Mouse (Mus musculus) hindbrain, embryonic 11.5 days (tissue): ENCODE data around the gene Acox1. TPM values are rescaled to one million over a fixed set of nuclear protein-coding genes. Genes with fewer than 3 reads are reported as not detected.

Experiments used
- ATAC-seq: fragments of 200-750 bp; cut with Nextera tagmentation; 2 replicates; pipeline ENCODE4 v1.8.0; 2017; ENCODE audit warnings: mild to moderate bottlenecking, moderate TSS enrichment, moderate library complexity; ENCODE audit not compliant: low FRiP score
- DNase-seq: peaks from one replicate; pipeline ENCODE4 v3.0.0-alpha.2; 2015; ENCODE audit warnings: low spot score
- H3K27ac ChIP-seq: fragments of 300-500 bp; sonication (generic); 2 replicates; pipeline ENCODE4 v1.5.1; 2014; ENCODE audit warnings: mild to moderate bottlenecking, low read depth, low read length
- H3K27me3 ChIP-seq: fragments of 300-500 bp; sonication (generic); 2 replicates; pipeline ENCODE4 v1.6.1; 2014; ENCODE audit warnings: mild to moderate bottlenecking, low read length, moderate library complexity, mixed read lengths; ENCODE audit not compliant: control insufficient read depth, insufficient read depth
- H3K36me3 ChIP-seq: fragments of 300-500 bp; sonication (generic); 2 replicates; pipeline ENCODE4 v1.6.1; 2014; ENCODE audit warnings: mild to moderate bottlenecking, low read length, moderate library complexity, mixed read lengths; ENCODE audit not compliant: control insufficient read depth, insufficient read depth
- H3K4me1 ChIP-seq: fragments of 300-500 bp; sonication (generic); replicated peaks from 2 replicates; pipeline ENCODE4 v1.6.1; 2014; ENCODE audit warnings: low read length, mixed read lengths; ENCODE audit not compliant: control insufficient read depth, insufficient read depth
- H3K4me2 ChIP-seq: fragments of 300-500 bp; sonication (generic); replicated peaks from 2 replicates; pipeline ENCODE4 v1.6.1; 2014; ENCODE audit warnings: mild to moderate bottlenecking, low read depth, low read length
- H3K4me3 ChIP-seq: fragments of 300-500 bp; sonication (generic); 2 replicates; pipeline ENCODE4 v1.5.1; 2014; ENCODE audit warnings: low read depth, low read length
- H3K9ac ChIP-seq: fragments of 300-500 bp; sonication (generic); 2 replicates; pipeline ENCODE4 v1.6.1; 2014; ENCODE audit warnings: low read depth, low read length
- H3K9me3 ChIP-seq: fragments of 300-500 bp; sonication (generic); 2 replicates; pipeline ENCODE4 v1.6.1; 2016; ENCODE audit warnings: low read length; ENCODE audit not compliant: control insufficient read depth
- WGBS: fragments of 180-500 bp; shearing (Covaris S2); extraction: QIAGEN DNeasy Blood & Tissue Kit; methylation state at CpG from one replicate; pipeline ENCODE4 v1.1.7; 2014; 5-methylcytosine and 5-hydroxymethylcytosine counted together
- polyA plus RNA-seq: library from polyadenylated mRNA; unstranded; fragments of >200 nt; fragmentation: Nextera tagmentation; extraction: Ambion mirVana; gene quantifications from 2 replicates; pipeline ENCODE4 v1.2.1, GENCODE M21; 2014

Gene Acox1
- polyA plus RNA-seq, 1 experiment from 2014 or later = 31.7 TPM

DNA sequence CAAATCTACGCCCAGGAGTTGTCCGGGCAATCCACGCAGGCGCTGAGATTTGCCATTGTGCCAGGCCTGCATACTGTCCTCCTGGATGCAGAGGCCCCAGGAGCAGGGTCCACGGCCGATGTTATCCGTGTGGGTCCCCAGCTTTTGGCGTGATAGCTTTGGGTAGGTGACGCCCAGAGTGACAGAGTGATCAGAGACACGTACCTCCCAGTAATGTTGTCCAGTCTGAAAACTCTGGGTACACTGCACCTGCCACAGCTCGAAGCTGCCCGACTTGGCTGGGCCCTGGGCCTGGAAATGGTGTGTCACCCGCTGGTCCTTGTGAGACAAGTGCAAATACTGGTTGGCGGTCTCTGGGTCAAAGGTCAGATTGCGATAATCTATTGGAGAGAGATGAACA is 72.6 kb downstream of the Acox1 start:
- no peak for DNase-seq
- no peak overlapping the region for H3K4me3 ChIP-seq
- no peak overlapping the region for H3K4me2 ChIP-seq
- H3K36me3 ChIP-seq = no peaks in the 10 kb centered on the region
- WGBS = 94% methylated on average over 15 of the region's 15 CpGs
- no peaks in the 10 kb centered on the region for H3K9me3 ChIP-seq
- H3K27ac ChIP-seq = no peak overlapping the region
- no peak overlapping the region for H3K9ac ChIP-seq
- no peak for ATAC-seq
- H3K4me1 ChIP-seq = peaks cover 4% of the 10 kb centered on the region; the same call in 1 of the 2 replicates
- H3K27me3 ChIP-seq = no peaks in the 10 kb centered on the region

Other genes with a start within 250 kb of the Acox1 start
- 0.36 and 0.82 TPM in 2 replicates for gene Itgb4, start 224.3 kb downstream of the Acox1 start, polyA plus RNA-seq
- 89.0 and 96.3 TPM in 2 replicates for gene Galk1, start 186.3 kb downstream of the Acox1 start, polyA plus RNA-seq
- 2,172 and 2,203 TPM in 2 replicates for gene H3f3b, start 171.1 kb downstream of the Acox1 start, polyA plus RNA-seq
- gene Unk, start 168.7 kb downstream of the Acox1 start, polyA plus RNA-seq = 25.8 and 26.9 TPM in 2 replicates
- 1.1 and 1.3 TPM in 2 replicates for gene Unc13d, start 121.1 kb downstream of the Acox1 start, polyA plus RNA-seq
- 85.4 and 88.6 TPM in 2 replicates for gene Wbp2, start 112.0 kb downstream of the Acox1 start, polyA plus RNA-seq
- gene Trim47, start 71.8 kb downstream of the Acox1 start, polyA plus RNA-seq = 3.0 TPM in 2 replicates
- gene Trim65, start 67.9 kb downstream of the Acox1 start, polyA plus RNA-seq = 1.4 and 2.5 TPM in 2 replicates
- 93.2 and 100 TPM in 2 replicates for gene Mrpl38, start 60.2 kb downstream of the Acox1 start, polyA plus RNA-seq
- 28.4 and 32.1 TPM in 2 replicates for gene Fbf1, start 30.9 kb downstream of the Acox1 start, polyA plus RNA-seq
- 59.4 and 60.7 TPM in 2 replicates for gene Ten1, start 190 bp downstream of the Acox1 start, polyA plus RNA-seq
- gene Evpl, start 39.0 kb upstream of the Acox1 start, polyA plus RNA-seq = 0.49 and 0.52 TPM in 2 replicates
- gene Srp68, start 75.2 kb upstream of the Acox1 start, polyA plus RNA-seq = 72.4 and 74.0 TPM in 2 replicates
- gene Galr2, start 81.9 kb upstream of the Acox1 start, polyA plus RNA-seq = 0.42 and 0.54 TPM in 2 replicates
- 66.2 and 68.3 TPM in 2 replicates for gene Exoc7, start 108.2 kb upstream of the Acox1 start, polyA plus RNA-seq
- 10.0 and 10.1 TPM in 2 replicates for gene Foxj1, start 136.4 kb upstream of the Acox1 start, polyA plus RNA-seq
- gene Rnf157, start 214.0 kb upstream of the Acox1 start, polyA plus RNA-seq = 16.0 and 23.1 TPM in 2 replicates
- gene Ubald2, start 235.0 kb upstream of the Acox1 start, polyA plus RNA-seq = 77.9 and 81.2 TPM in 2 replicates